Mouse (Mus musculus) limb, embryonic 13.5 days (tissue): ENCODE results near the gene Cul7. TPM values are rescaled to one million over a fixed set of nuclear protein-coding genes. Genes with fewer than 3 reads are reported as not detected.

Experiments used
- ATAC-seq: fragments of 200-750 bp; cut with Nextera tagmentation; 2 replicates; pipeline ENCODE4 v1.8.0; 2017; ENCODE audit warnings: low read depth, moderate number of reproducible peaks, moderate TSS enrichment; ENCODE audit not compliant: low FRiP score
- H3K27ac ChIP-seq: fragments of 300-500 bp; sonication (generic); 2 replicates; pipeline ENCODE4 v1.5.1; 2015; ENCODE audit warnings: inconsistent platforms, mild to moderate bottlenecking, moderate library complexity
- H3K27me3 ChIP-seq: fragments of 300-500 bp; sonication (generic); 2 replicates; pipeline ENCODE4 v1.6.1; 2015; ENCODE audit warnings: mild to moderate bottlenecking, inconsistent platforms
- H3K36me3 ChIP-seq: fragments of 300-500 bp; sonication (generic); 2 replicates; pipeline ENCODE4 v1.6.1; 2015; ENCODE audit warnings: inconsistent platforms, mild to moderate bottlenecking, moderate library complexity
- H3K4me1 ChIP-seq: fragments of 300-500 bp; sonication (generic); 2 replicates; pipeline ENCODE4 v1.6.1; 2015; ENCODE audit warnings: inconsistent platforms
- H3K4me2 ChIP-seq: fragments of 300-500 bp; sonication (generic); replicated peaks from 2 replicates; pipeline ENCODE4 v1.6.1; 2015; ENCODE audit warnings: inconsistent platforms, mild to moderate bottlenecking, moderate library complexity
- H3K4me3 ChIP-seq: fragments of 300-500 bp; sonication (generic); 2 replicates; pipeline ENCODE4 v1.5.1; 2015; ENCODE audit warnings: moderate library complexity, mild to moderate bottlenecking, inconsistent platforms
- H3K9ac ChIP-seq: fragments of 300-500 bp; sonication (generic); 2 replicates; pipeline ENCODE4 v1.6.1; 2015; ENCODE audit warnings: mild to moderate bottlenecking, inconsistent platforms
- H3K9me3 ChIP-seq: fragments of 300-500 bp; sonication (generic); 2 replicates; pipeline ENCODE4 v1.6.1; 2016; ENCODE audit warnings: inconsistent platforms
- WGBS: fragments of 180-500 bp; shearing (Covaris S2); methylation state at CpG from one replicate; pipeline ENCODE4 v1.1.7; 2015; 5-methylcytosine and 5-hydroxymethylcytosine counted together
- polyA plus RNA-seq: library from polyadenylated mRNA; unstranded; fragments of >200 nt; fragmentation: Nextera tagmentation; extraction: Ambion mirVana; gene quantifications from 2 replicates; pipeline ENCODE4 v1.2.1, GENCODE M21; 2015

The Cul7 gene
- polyA plus RNA-seq, 1 experiment from 2014 or later = 66.0 TPM

- peak; percentile 64 for ATAC-seq
- peaks cover 59% of the 10 kb centered on the region for H3K36me3 ChIP-seq
Measured at GRCm38 (mm10) chr17:46679843-46680759, 30.0 kb downstream of the Cul7 start.

GRCm38 (mm10) chr17:46680760-46681373 lies 30.7 kb downstream of the Cul7 start, which contains the start of gene Klhdc3:
Gene Klhdc3 (minus strand): TSS chr17:46680914.
- peaks cover 59% of the 10 kb centered on the region for H3K36me3 ChIP-seq

More at GRCm38 (mm10) chr17:46679843-46680759, 30.0 kb downstream of the Cul7 start:
- H3K4me1 ChIP-seq = peaks cover 29% of the 10 kb centered on the region
- peak overlapping the region; percentile 90 for H3K4me2 ChIP-seq
- no peaks in the 10 kb centered on the region for H3K9me3 ChIP-seq
- H3K9ac ChIP-seq = peak overlapping the region; percentile 81
- H3K4me3 ChIP-seq = peak overlapping the region; percentile 88
- under 1% methylated on average over 34 of the region's 34 CpGs for WGBS
- no peaks in the 10 kb centered on the region for H3K27me3 ChIP-seq
- peak overlapping the region; percentile 90 for H3K27ac ChIP-seq

GRCm38 (mm10) chr17:46681466-46682118 lies 31.5 kb downstream of the Cul7 start:
- no peaks in the 10 kb centered on the region for H3K9me3 ChIP-seq
- peak overlapping the region; percentile 75 for H3K9ac ChIP-seq
- H3K4me1 ChIP-seq = peaks cover 27% of the 10 kb centered on the region
- H3K4me2 ChIP-seq = peak overlapping the region; percentile 90
- WGBS = 22% methylated on average over 12 of the region's 12 CpGs
- peak overlapping the region; percentile 88 for H3K4me3 ChIP-seq
- H3K36me3 ChIP-seq = peaks cover 59% of the 10 kb centered on the region
- H3K27me3 ChIP-seq = no peaks in the 10 kb centered on the region
- no peak for ATAC-seq
- peak overlapping the region; percentile 49 for H3K27ac ChIP-seq

More at GRCm38 (mm10) chr17:46680760-46681373, 30.7 kb downstream of the Cul7 start, which contains the start of gene Klhdc3:
- under 1% methylated on average over 49 of the region's 49 CpGs for WGBS
- H3K4me2 ChIP-seq = peak within 1 kb of the TSS; percentile 90
- H3K9me3 ChIP-seq = no peaks in the 10 kb centered on the region
- peak; percentile 98 for ATAC-seq
- peaks cover 27% of the 10 kb centered on the region for H3K4me1 ChIP-seq
- H3K4me3 ChIP-seq = peak within 1 kb of the TSS; percentile 88
- H3K9ac ChIP-seq = peak within 1 kb of the TSS; percentile 81
- H3K27me3 ChIP-seq = no peaks in the 10 kb centered on the region
- peak within 1 kb of the TSS; percentile 90 for H3K27ac ChIP-seq

GRCm38 (mm10) chr17:46682654-46683389 lies 32.7 kb downstream of the Cul7 start:
- Histone ChIP-seq H3K4me3 (no peak overlapping the region), H3K4me1 (peaks cover 27% of the 10 kb centered on the region), H3K27me3 (no peaks in the 10 kb centered on the region), H3K36me3 (peaks cover 59% of the 10 kb centered on the region), H3K4me2 (no peak overlapping the region), H3K27ac (no peak overlapping the region), H3K9ac (0 out of 2 replicates have a peak overlapping the region, but pooled peaks have one; percentile 19), H3K9me3 (no peaks in the 10 kb centered on the region)
- ATAC-seq = no peak
- WGBS = 83% methylated on average over 16 of the region's 16 CpGs

GRCm38 (mm10) chr17:46685913-46686312 lies 35.8 kb downstream of the Cul7 start:
- 92% methylated on average over 6 of the region's 6 CpGs for WGBS

GRCm38 (mm10) chr17:46690665-46691064 lies 40.5 kb downstream of the Cul7 start:
- no peak for ATAC-seq
- no peak overlapping the region for H3K27ac ChIP-seq
- no peaks in the 10 kb centered on the region for H3K4me1 ChIP-seq
- WGBS = 92% methylated on average over 12 of the region's 12 CpGs
- H3K9me3 ChIP-seq = no peaks in the 10 kb centered on the region
- H3K36me3 ChIP-seq = peaks cover 44% of the 10 kb centered on the region
- no peaks in the 10 kb centered on the region for H3K27me3 ChIP-seq
- no peak overlapping the region for H3K9ac ChIP-seq
- no peak overlapping the region for H3K4me2 ChIP-seq
- H3K4me3 ChIP-seq = no peak overlapping the region

More at GRCm38 (mm10) chr17:46685913-46686312, 35.8 kb downstream of the Cul7 start:
- Histone ChIP-seq H3K4me2 (no peak overlapping the region), H3K4me1 (peaks cover 8% of the 10 kb centered on the region), H3K36me3 (peaks cover 58% of the 10 kb centered on the region), H3K4me3 (no peak overlapping the region), H3K27ac (no peak overlapping the region), H3K9ac (no peak overlapping the region), H3K27me3 (no peaks in the 10 kb centered on the region), H3K9me3 (no peaks in the 10 kb centered on the region)
- ATAC-seq = no peak

GRCm38 (mm10) chr17:46691390-46691789 lies 41.3 kb downstream of the Cul7 start:
- WGBS = 86% methylated on average over 2 of the region's 2 CpGs
- no peak overlapping the region for H3K4me3 ChIP-seq
- H3K27me3 ChIP-seq = no peaks in the 10 kb centered on the region
- H3K9me3 ChIP-seq = no peaks in the 10 kb centered on the region
- H3K36me3 ChIP-seq = peaks cover 44% of the 10 kb centered on the region
- no peak overlapping the region for H3K27ac ChIP-seq
- no peak overlapping the region for H3K4me2 ChIP-seq
- no peak for ATAC-seq
- H3K4me1 ChIP-seq = no peaks in the 10 kb centered on the region
- H3K9ac ChIP-seq = no peak overlapping the region

GRCm38 (mm10) chr17:46694517-46695063 lies 44.5 kb downstream of the Cul7 start:
- ATAC-seq = no peak
- Histone ChIP-seq H3K27me3 (no peaks in the 10 kb centered on the region), H3K9ac (no peak overlapping the region), H3K4me1 (no peaks in the 10 kb centered on the region), H3K27ac (no peak overlapping the region), H3K9me3 (no peaks in the 10 kb centered on the region), H3K4me2 (no peak overlapping the region), H3K36me3 (peaks cover 61% of the 10 kb centered on the region), H3K4me3 (no peak overlapping the region)
- 86% methylated on average over 1 of the region's 1 CpGs for WGBS

- Histone ChIP-seq H3K4me3 (no peak overlapping the region), H3K27ac (no peak overlapping the region), H3K4me1 (peaks cover 19% of the 10 kb centered on the region), H3K36me3 (peaks cover 54% of the 10 kb centered on the region), H3K27me3 (no peaks in the 10 kb centered on the region), H3K9ac (no peak overlapping the region), H3K4me2 (no peak overlapping the region), H3K9me3 (no peaks in the 10 kb centered on the region)
- 79% methylated on average over 6 of the region's 6 CpGs for WGBS
- no peak for ATAC-seq
Measured at GRCm38 (mm10) chr17:46698515-46698914, 48.4 kb downstream of the Cul7 start.

- H3K9ac ChIP-seq = 0 out of 2 replicates have a peak overlapping the region, but pooled peaks have one; percentile 2
- H3K4me1 ChIP-seq = peaks cover 25% of the 10 kb centered on the region
- peaks cover 51% of the 10 kb centered on the region for H3K36me3 ChIP-seq
- no peak overlapping the region for H3K4me3 ChIP-seq
- no peaks in the 10 kb centered on the region for H3K9me3 ChIP-seq
- H3K27me3 ChIP-seq = no peaks in the 10 kb centered on the region
- H3K27ac ChIP-seq = no peak overlapping the region
- H3K4me2 ChIP-seq = no peak overlapping the region
- no peak for ATAC-seq
- WGBS = 49% methylated on average over 5 of the region's 5 CpGs
Measured at GRCm38 (mm10) chr17:46699245-46699644, 49.1 kb downstream of the Cul7 start.

GRCm38 (mm10) chr17:46699912-46700311 lies 49.8 kb downstream of the Cul7 start:
- WGBS = 85% methylated on average over 3 of the region's 3 CpGs
- no peak for ATAC-seq
- Histone ChIP-seq H3K4me1 (peaks cover 25% of the 10 kb centered on the region), H3K4me3 (no peak overlapping the region), H3K9me3 (no peaks in the 10 kb centered on the region), H3K27me3 (no peaks in the 10 kb centered on the region), H3K36me3 (peaks cover 51% of the 10 kb centered on the region), H3K9ac (no peak overlapping the region), H3K4me2 (no peak overlapping the region), H3K27ac (no peak overlapping the region)
